Mouse (Mus musculus) midbrain, embryonic 10.5 days (tissue): ENCODE results near the gene Olfr1369-ps1. TPM values are rescaled to one million over a fixed set of nuclear protein-coding genes. Genes with fewer than 3 reads are reported as not detected.

Source experiments
- DNase-seq: peaks from one replicate; pipeline ENCODE4 v3.0.0-alpha.2; 2017; ENCODE audit warnings: low spot score
- H3K27ac ChIP-seq: fragments of 300-500 bp; sonication (generic); replicated peaks from 2 replicates; pipeline ENCODE4 v1.5.1; 2016; ENCODE audit warnings: mild to moderate bottlenecking
- H3K27me3 ChIP-seq: fragments of 300-500 bp; sonication (generic); 2 replicates; pipeline ENCODE4 v1.6.1; 2016; ENCODE audit warnings: low read depth, mild to moderate bottlenecking; ENCODE audit not compliant: poor library complexity, severe bottlenecking
- H3K36me3 ChIP-seq: fragments of 300-500 bp; sonication (generic); 2 replicates; pipeline ENCODE4 v1.6.1; 2016; ENCODE audit warnings: mild to moderate bottlenecking, moderate library complexity
- H3K4me1 ChIP-seq: fragments of 300-500 bp; sonication (generic); 2 replicates; pipeline ENCODE4 v1.6.1; 2016
- H3K4me3 ChIP-seq: fragments of 300-500 bp; sonication (generic); 2 replicates; pipeline ENCODE4 v1.5.1; 2016; ENCODE audit warnings: mild to moderate bottlenecking, moderate library complexity
- H3K9me3 ChIP-seq: fragments of 300-500 bp; sonication (generic); replicated peaks from 2 replicates; pipeline ENCODE4 v1.6.1; 2016; ENCODE audit warnings: mild to moderate bottlenecking
- WGBS: fragments of 180-500 bp; shearing (Covaris S2); methylation state at CpG from one replicate; pipeline ENCODE4 v1.1.7; 2016; 5-methylcytosine and 5-hydroxymethylcytosine counted together
- polyA plus RNA-seq: library from polyadenylated mRNA; unstranded; fragments of >200 nt; fragmentation: Nextera tagmentation; extraction: Ambion mirVana; gene quantifications from 2 replicates; pipeline ENCODE4 v1.2.1, GENCODE M21; 2016

The Olfr1369-ps1 gene
- polyA plus RNA-seq, 1 experiment from 2014 or later: 0.07 TPM

- peaks cover 11% of the 10 kb centered on the region for H3K4me1 ChIP-seq
- no peak overlapping the region for H3K27ac ChIP-seq
- H3K36me3 ChIP-seq: no peaks in the 10 kb centered on the region
- H3K27me3 ChIP-seq: peaks cover 3% of the 10 kb centered on the region; the same call in 1 of the 2 replicates
- H3K9me3 ChIP-seq: no peaks in the 10 kb centered on the region
- 0% methylated on average over 15 of the region's 15 CpGs for WGBS
- H3K4me3 ChIP-seq: peak overlapping the region; percentile 67
- DNase-seq: no peak
Observed at GRCm38 (mm10) chr13:21159475-21159819, 48.2 kb downstream of the Olfr1369-ps1 start.

- H3K27ac ChIP-seq: no peak overlapping the region
- peaks cover 5% of the 10 kb centered on the region; the same call in 1 of the 2 replicates for H3K27me3 ChIP-seq
- H3K4me1 ChIP-seq: peaks cover 11% of the 10 kb centered on the region
- WGBS: 1% methylated on average over 16 of the region's 16 CpGs
- peak; percentile 50 for DNase-seq
- no peaks in the 10 kb centered on the region for H3K36me3 ChIP-seq
- peak overlapping the region; percentile 67 for H3K4me3 ChIP-seq
- no peaks in the 10 kb centered on the region for H3K9me3 ChIP-seq
Observed at GRCm38 (mm10) chr13:21160041-21160511, 48.8 kb downstream of the Olfr1369-ps1 start.

- DNase-seq: peak; percentile 92
- under 1% methylated on average over 32 of the region's 32 CpGs for WGBS
- Histone ChIP-seq H3K36me3 (no peaks in the 10 kb centered on the region), H3K27ac (0 out of 2 replicates have a peak overlapping the region, but pooled peaks have one; percentile 33), H3K27me3 (peaks cover 9% of the 10 kb centered on the region; the same call in 1 of the 2 replicates), H3K4me1 (peaks cover 11% of the 10 kb centered on the region), H3K4me3 (peak overlapping the region; percentile 67), H3K9me3 (no peaks in the 10 kb centered on the region)
Observed at GRCm38 (mm10) chr13:21160657-21161590, 49.6 kb downstream of the Olfr1369-ps1 start.

GRCm38 (mm10) chr13:21161591-21161990, 50.3 kb downstream of the Olfr1369-ps1 start:
- H3K27me3 ChIP-seq: peaks cover 9% of the 10 kb centered on the region; the same call in 1 of the 2 replicates
- DNase-seq: no peak
- H3K9me3 ChIP-seq: no peaks in the 10 kb centered on the region
- peak overlapping the region; percentile 67 for H3K4me3 ChIP-seq
- 53% methylated on average over 2 of the region's 2 CpGs for WGBS
- H3K36me3 ChIP-seq: no peaks in the 10 kb centered on the region
- H3K27ac ChIP-seq: no peak overlapping the region
- peaks cover 14% of the 10 kb centered on the region for H3K4me1 ChIP-seq

- 64% methylated on average over 5 of the region's 5 CpGs for WGBS
- Histone ChIP-seq H3K36me3 (no peaks in the 10 kb centered on the region), H3K27ac (no peak overlapping the region), H3K27me3 (peaks cover 8% of the 10 kb centered on the region; the same call in 1 of the 2 replicates), H3K9me3 (no peaks in the 10 kb centered on the region), H3K4me3 (no peak overlapping the region), H3K4me1 (peaks cover 17% of the 10 kb centered on the region)
- DNase-seq: no peak
Observed at GRCm38 (mm10) chr13:21162591-21162990, 51.3 kb downstream of the Olfr1369-ps1 start.

- Histone ChIP-seq H3K9me3 (no peaks in the 10 kb centered on the region), H3K4me1 (peaks cover 22% of the 10 kb centered on the region), H3K27ac (peak overlapping the region; percentile 70; the same call in 1 of the 2 replicates), H3K4me3 (peak overlapping the region; percentile 64), H3K36me3 (no peaks in the 10 kb centered on the region), H3K27me3 (peaks cover 6% of the 10 kb centered on the region; the same call in 1 of the 2 replicates)
- under 1% methylated on average over 27 of the region's 27 CpGs for WGBS
- peak; percentile 81 for DNase-seq
Observed at GRCm38 (mm10) chr13:21166936-21167909, 55.9 kb downstream of the Olfr1369-ps1 start.

- Histone ChIP-seq H3K27ac (no peak overlapping the region), H3K36me3 (no peaks in the 10 kb centered on the region), H3K9me3 (no peaks in the 10 kb centered on the region), H3K4me1 (peaks cover 22% of the 10 kb centered on the region), H3K27me3 (peaks cover 6% of the 10 kb centered on the region; the same call in 1 of the 2 replicates), H3K4me3 (peak overlapping the region; percentile 64)
- no peak for DNase-seq
- under 1% methylated on average over 8 of the region's 8 CpGs for WGBS
Observed at GRCm38 (mm10) chr13:21167910-21168300, 56.6 kb downstream of the Olfr1369-ps1 start.

GRCm38 (mm10) chr13:21168371-21169011, 57.2 kb downstream of the Olfr1369-ps1 start:
- peak overlapping the region; percentile 64 for H3K4me3 ChIP-seq
- 0 out of 2 replicates have a peak overlapping the region, but pooled peaks have one; percentile 1 for H3K27ac ChIP-seq
- H3K4me1 ChIP-seq: peaks cover 28% of the 10 kb centered on the region
- under 1% methylated on average over 16 of the region's 16 CpGs for WGBS
- H3K9me3 ChIP-seq: no peaks in the 10 kb centered on the region
- no peaks in the 10 kb centered on the region for H3K36me3 ChIP-seq
- DNase-seq: peak; percentile 51
- H3K27me3 ChIP-seq: peaks cover 6% of the 10 kb centered on the region; the same call in 1 of the 2 replicates

Other genes starting within 250 kb of the Olfr1369-ps1 start
- gene Olfr1370, start 36.5 kb upstream of the Olfr1369-ps1 start, polyA plus RNA-seq: not detected in 2 replicates
- gene Olfr263, start 18.2 kb downstream of the Olfr1369-ps1 start, polyA plus RNA-seq: not detected in 2 replicates
- gene Olfr1368, start 34.4 kb downstream of the Olfr1369-ps1 start, polyA plus RNA-seq: not detected in 2 replicates
- 146 and 162 TPM in 2 replicates for gene Trim27, start 68.0 kb downstream of the Olfr1369-ps1 start, polyA plus RNA-seq
- gene Gpx5, start 181.2 kb downstream of the Olfr1369-ps1 start, polyA plus RNA-seq: not detected in 2 replicates
- 0.09 TPM in 1 of 2 replicates, not detected in the other for gene Gpx6, start 200.6 kb downstream of the Olfr1369-ps1 start, polyA plus RNA-seq
- not detected in 2 replicates for gene Olfr1367, start 235.4 kb downstream of the Olfr1369-ps1 start, polyA plus RNA-seq